ENCODE assay signal across 13 mouse cellular contexts in genomic region chr9:63740320-63740841, GRCm38 (mm10). TPM values are rescaled to one million over a fixed set of nuclear protein-coding genes. Genes with fewer than 3 reads are reported as not detected.
DNase-seq lines count a peak whose midpoint lies in the region; ATAC-seq lines count a peak whose summit lies in the region.
"Had no signal": no experiment of that assay in that cellular context is flagged by ENCODE, and none has a peak within 500 bp of the region (broad histone marks: within the 10 kb centered on the region; RNA-seq: fewer than 3 reads in every experiment).

No protein-coding gene starts in this region.

- no peak overlapping the region for H3K9ac ChIP-seq in forebrain, embryonic 15.5 days (replicated peaks)
- H3K9ac ChIP-seq in heart, embryonic 11.5 days (ENCODE audit: low read depth, low read length), result no peak overlapping the region
- H3K9ac ChIP-seq: liver, embryonic 14.5 days; stomach, embryonic 15.5 days had no signal

- H3K36me3 ChIP-seq in megakaryocyte, embryonic 14.5 days (replicated peaks; ENCODE audit: low read length), result peaks cover 45% of the 10 kb centered on the region
- H3K36me3 ChIP-seq in forebrain, embryonic 15.5 days, result no peaks in the 10 kb centered on the region
- no peaks in the 10 kb centered on the region for H3K36me3 ChIP-seq in heart, embryonic 11.5 days (ENCODE audit: control insufficient read depth, insufficient read depth, low read length)
- H3K36me3 ChIP-seq: stomach, embryonic 15.5 days had no signal

- H3K9me3 ChIP-seq in megakaryocyte, embryonic 14.5 days, result no peaks in the 10 kb centered on the region
- no peaks in the 10 kb centered on the region for H3K9me3 ChIP-seq in forebrain, embryonic 15.5 days
- H3K9me3 ChIP-seq in heart, embryonic 11.5 days (replicated peaks; ENCODE audit: control insufficient read depth, low read length), result no peaks in the 10 kb centered on the region
- H3K9me3 ChIP-seq: stomach, embryonic 15.5 days had no signal

- peak overlapping the region; percentile 70 for H3K4me3 ChIP-seq in megakaryocyte, embryonic 14.5 days (replicated peaks)
- no peak overlapping the region for H3K4me3 ChIP-seq in forebrain, embryonic 15.5 days
- no peak overlapping the region for H3K4me3 ChIP-seq in heart, embryonic 11.5 days (ENCODE audit: low read depth, low read length)
- H3K4me3 ChIP-seq: stomach, embryonic 15.5 days had no signal

- no peaks in the 10 kb centered on the region for H3K27me3 ChIP-seq in megakaryocyte, embryonic 14.5 days (replicated peaks)
- H3K27me3 ChIP-seq in forebrain, embryonic 15.5 days, result no peaks in the 10 kb centered on the region
- no peaks in the 10 kb centered on the region for H3K27me3 ChIP-seq in heart, embryonic 11.5 days (ENCODE audit: control insufficient read depth, insufficient read depth, low read length)
- H3K27me3 ChIP-seq: stomach, embryonic 15.5 days had no signal

- peaks cover 100% of the 10 kb centered on the region for H3K4me1 ChIP-seq in megakaryocyte, embryonic 14.5 days
- H3K4me1 ChIP-seq in forebrain, embryonic 15.5 days, result peaks cover 8% of the 10 kb centered on the region
- peaks cover 82% of the 10 kb centered on the region for H3K4me1 ChIP-seq in heart, embryonic 11.5 days (ENCODE audit: control insufficient read depth, insufficient read depth, low read length)

- peak; percentile 51 for ATAC-seq in CD4-positive, CD25-positive, alpha-beta regulatory T cell, adult 4 months
- no peak for ATAC-seq in forebrain, embryonic 15.5 days (replicated peaks)
- ATAC-seq in heart, embryonic 11.5 days (replicated peaks; ENCODE audit: insufficient number of reproducible peaks, low FRiP score, low TSS enrichment), result no peak
- ATAC-seq: hindbrain, embryonic 16.5 days had no signal

- peak; percentile 73 for DNase-seq in layer of hippocampus, adult 9-11 months
- DNase-seq in layer of hippocampus, postnatal 10 days (ENCODE audit: low spot score in 2 of 2), result no peak
- peak; percentile 52 to 58 for DNase-seq in thymus, postnatal 10 days (ENCODE audit: low spot score in 2 of 2)
- DNase-seq in lung, postnatal 36 days, result no peak
- DNase-seq: cerebellum, adult 2 months; gastrocnemius, postnatal 14 days had no signal

- no peak overlapping the region for H3K27ac ChIP-seq in forebrain, embryonic 15.5 days (replicated peaks)
- no peak overlapping the region for H3K27ac ChIP-seq in heart, embryonic 11.5 days (ENCODE audit: low read depth, low read length)
- H3K27ac ChIP-seq: liver, embryonic 14.5 days; stomach, embryonic 15.5 days had no signal

- H3K4me2 ChIP-seq in forebrain, embryonic 15.5 days (replicated peaks), result no peak overlapping the region
- no peak overlapping the region for H3K4me2 ChIP-seq in heart, embryonic 11.5 days
- H3K4me2 ChIP-seq: stomach, embryonic 15.5 days had no signal

- 79% methylated on average over 10 of the region's 10 CpGs for WGBS in forebrain, embryonic 15.5 days
- 80% methylated on average over 10 of the region's 10 CpGs for WGBS in heart, embryonic 11.5 days (ENCODE audit: insufficient replicate concordance)

RNA-seq across cellular contexts. Expression of gene Smad3, which starts 17.4 kb away (rescaled TPM):
- total RNA-seq in layer of hippocampus, postnatal 10 days (2021), result 10 to 100 TPM; 12.2 to 14.2 TPM
- polyA plus RNA-seq in CD4-positive, CD25-positive, alpha-beta regulatory T cell, adult 4 months (2017; shearing (Covaris generic)), result 10 to 100 TPM; 15.6 to 36.9 TPM
- polyA plus RNA-seq in megakaryocyte, embryonic 14.5 days (2012; ENCODE audit: insufficient read depth, low replicate concordance), result 2.8 and 5.9 TPM in 2 replicates
- 7.0 and 7.6 TPM in 2 replicates for polyA plus RNA-seq in forebrain, embryonic 15.5 days (2015; fragmentation: Nextera tagmentation; extraction: Ambion mirVana)
- 9.7 and 11.4 TPM in 2 replicates for polyA plus RNA-seq in heart, embryonic 11.5 days (2014; fragmentation: Nextera tagmentation; extraction: Ambion mirVana)

Comparison
In these comparisons a context has a peak if more than half of its experiments do, and no peak if none do; other contexts are left out.
1. DNase-seq: peak in layer of hippocampus, adult 9-11 months (single experiment) and thymus, postnatal 10 days (2 of 2); none in layer of hippocampus, postnatal 10 days (0 of 2) and lung, postnatal 36 days (single experiment).